Mouse (Mus musculus): Measurements from ENCODE around the gene Mcoln2.
A peak's percentile ranks its signal among the peaks of the same experiment; 100 is the strongest.

Mcoln2 gene

DNA sequence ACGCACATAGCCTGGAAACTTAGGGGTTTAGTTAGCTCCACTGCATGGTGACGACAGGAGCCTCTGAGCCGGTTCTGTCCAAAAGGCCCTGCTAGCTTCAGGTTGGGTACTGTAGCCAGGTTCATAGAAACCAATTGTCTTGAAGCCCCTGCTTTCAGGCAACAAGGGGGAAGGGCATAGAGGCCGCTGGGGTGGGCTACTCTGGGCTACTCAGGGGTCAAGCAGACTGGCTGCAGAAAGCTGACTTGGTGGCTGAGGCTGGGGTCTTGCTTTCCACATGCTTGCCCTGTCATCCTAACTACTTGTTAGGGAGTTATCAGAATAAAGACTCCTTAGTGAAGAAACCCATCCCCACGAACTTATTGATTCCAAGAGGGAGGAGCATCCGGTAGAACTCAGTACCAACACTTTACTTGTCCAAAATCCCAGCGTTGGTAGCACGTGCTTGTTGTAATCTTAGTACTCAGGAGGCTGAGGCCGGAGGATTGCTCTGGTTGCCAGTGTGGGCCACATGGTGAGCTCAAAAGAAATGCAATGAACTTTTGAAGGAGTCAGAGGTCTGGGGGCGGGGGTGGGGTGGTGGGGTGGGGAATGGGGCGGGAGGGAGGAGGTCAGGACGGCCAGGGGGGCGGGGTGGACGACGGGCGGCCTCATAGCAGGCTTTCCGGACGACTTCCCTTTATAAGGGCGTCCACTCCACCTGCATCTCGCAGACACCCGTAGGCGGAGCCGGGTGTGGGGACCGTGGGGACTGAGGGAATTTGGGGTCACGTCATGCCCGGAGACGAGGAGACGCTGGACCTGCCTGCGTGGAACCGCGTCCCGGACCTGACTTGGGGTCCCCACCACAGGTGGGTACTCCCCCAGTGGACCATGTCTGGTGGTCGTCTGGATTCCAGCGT, at the start of gene Mcoln2:
Gene Mcoln2, plus strand, starts transcription at position 678 of the 902 bp plus-strand sequence.
- DNase-seq (ENCODE audit: low spot score in 2 of 2): peak; percentile 17 to 18

DNA sequence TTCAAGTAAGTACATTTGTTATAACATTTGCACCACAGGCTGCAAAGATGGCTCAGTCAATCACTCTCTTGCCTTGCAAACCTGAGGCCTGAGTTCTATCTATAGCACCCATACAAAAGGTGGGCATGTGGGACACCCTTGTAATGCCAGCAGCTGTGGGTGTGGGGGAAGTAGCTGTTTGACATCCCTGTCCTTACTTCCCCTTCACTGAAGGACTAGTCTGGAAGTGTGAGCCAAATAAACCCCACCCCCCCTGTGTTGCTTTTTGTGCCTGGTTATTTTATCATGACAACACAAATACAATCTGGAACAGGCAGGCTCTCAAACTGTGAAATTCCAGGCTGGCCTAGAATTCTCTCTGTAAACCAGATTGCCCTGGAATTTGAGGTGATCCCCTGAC, 49.7 kb upstream of the Mcoln2 start:
- no peak for DNase-seq (ENCODE audit: low spot score in 2 of 2)

DNA sequence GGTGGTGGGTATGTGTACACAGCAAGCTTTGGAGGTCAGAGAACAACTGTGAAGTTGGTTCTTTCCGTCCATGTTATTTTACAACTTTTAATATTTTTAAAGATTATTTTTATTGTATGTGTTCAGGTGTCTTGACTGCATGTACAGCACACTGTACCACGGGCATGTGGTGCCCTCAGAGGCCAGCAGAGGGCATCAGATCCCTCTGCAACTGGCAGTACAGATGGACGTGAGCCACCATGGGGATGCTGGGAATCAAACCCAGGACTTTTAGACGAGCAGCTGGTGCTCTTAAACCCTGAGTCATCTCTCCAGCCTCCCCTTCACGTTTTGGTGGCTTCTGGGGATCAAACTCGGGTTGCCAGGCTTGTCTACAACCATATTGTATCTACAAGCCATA, 47.6 kb upstream of the Mcoln2 start:
- DNase-seq (ENCODE audit: low spot score in 2 of 2): no peak

DNA sequence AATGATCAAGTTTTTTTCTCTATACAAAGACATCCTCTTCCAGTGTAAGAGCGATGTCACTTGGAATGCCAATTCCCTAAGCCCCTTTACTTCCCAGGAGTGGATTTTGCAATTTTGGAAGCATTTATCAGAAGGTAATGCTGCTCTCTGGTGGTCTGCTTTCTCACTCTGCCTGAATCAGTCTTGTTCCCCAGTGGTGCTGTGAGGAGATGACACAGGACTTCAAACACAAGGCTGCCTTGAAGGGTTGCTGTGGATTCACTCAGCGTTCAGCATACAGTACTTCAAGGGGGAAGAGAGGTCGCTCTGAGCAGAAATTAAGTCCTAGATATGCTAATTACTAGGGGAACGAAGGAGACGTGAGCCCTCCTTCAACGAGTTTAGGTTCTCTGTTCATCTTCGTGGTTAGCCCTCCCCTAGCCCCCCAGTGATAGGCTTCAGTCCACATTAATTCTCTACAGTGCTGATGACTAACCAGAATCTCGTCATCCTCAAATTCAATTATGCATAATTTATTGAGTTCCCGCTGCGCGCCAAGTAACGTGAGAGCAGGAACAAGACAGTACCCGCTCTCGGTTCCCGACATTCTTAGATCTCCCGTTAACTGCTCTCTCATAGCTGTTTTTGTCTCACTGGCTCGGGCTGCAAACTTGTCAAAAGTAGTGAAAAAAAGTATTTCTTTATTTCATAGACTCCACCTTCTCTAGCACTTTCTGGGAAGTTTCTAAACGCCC, 42.4 kb upstream of the Mcoln2 start:
- DNase-seq (ENCODE audit: low spot score in 2 of 2): no peak

- no peak for DNase-seq (ENCODE audit: low spot score in 2 of 2)
These were observed 41.6 kb upstream of the Mcoln2 start, which contains the start of gene Wdr63 for GRCm38 (mm10) chr3:146107921-146108571. Gene Wdr63, minus strand, starts transcription at chr3:146108130.

- DNase-seq (ENCODE audit: low spot score in 2 of 2): no peak
These were observed 40.7 kb upstream of the Mcoln2 start for GRCm38 (mm10) chr3:146108945-146109344.

GRCm38 (mm10) chr3:146110358-146110757, 39.3 kb upstream of the Mcoln2 start:
- DNase-seq (ENCODE audit: low spot score in 2 of 2): no peak

- DNase-seq (ENCODE audit: low spot score in 2 of 2): no peak
These were observed 38.7 kb upstream of the Mcoln2 start for GRCm38 (mm10) chr3:146110916-146111315.

DNA sequence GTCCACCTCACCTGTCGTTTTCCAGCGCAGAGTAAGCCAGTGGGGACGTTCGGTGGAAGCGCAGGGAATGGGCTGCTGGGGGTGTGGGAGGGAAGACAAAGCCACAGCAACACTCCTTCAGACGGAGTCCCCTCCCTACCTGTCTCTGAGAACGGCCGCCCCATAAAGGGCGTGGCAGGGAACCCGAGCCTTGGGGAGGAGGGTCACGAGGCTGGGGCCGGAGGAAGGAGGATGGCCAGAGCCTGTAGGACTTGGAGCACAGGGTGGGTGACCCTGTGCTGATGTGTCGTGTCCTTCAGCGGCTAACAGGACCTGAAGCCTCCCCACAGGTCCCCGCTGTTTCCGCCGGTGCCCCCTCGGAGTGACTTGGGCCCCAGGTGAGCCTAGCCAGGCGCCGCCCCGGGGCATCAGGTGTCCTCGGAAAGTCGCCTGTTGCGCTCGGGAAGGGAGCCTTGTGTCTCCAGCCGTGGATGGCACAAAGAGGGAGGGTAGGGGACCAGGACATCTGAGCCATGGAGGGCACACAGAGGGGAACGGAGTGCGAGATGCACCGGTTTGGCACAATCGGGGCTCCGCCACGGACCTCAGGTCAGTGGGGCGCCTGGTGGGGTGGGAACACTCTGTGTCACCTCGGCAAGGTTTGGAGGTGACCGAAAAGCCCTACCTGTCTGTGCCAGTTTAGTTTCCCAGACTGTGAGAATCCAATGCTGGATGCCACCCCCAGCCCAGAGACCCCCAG, 32.2 kb upstream of the Mcoln2 start, which contains the start of gene Mcoln3:
Gene Mcoln3, plus strand, starts transcription at position 193 of the 739 bp plus-strand sequence.
- no peak for DNase-seq (ENCODE audit: low spot score in 2 of 2)

DNA sequence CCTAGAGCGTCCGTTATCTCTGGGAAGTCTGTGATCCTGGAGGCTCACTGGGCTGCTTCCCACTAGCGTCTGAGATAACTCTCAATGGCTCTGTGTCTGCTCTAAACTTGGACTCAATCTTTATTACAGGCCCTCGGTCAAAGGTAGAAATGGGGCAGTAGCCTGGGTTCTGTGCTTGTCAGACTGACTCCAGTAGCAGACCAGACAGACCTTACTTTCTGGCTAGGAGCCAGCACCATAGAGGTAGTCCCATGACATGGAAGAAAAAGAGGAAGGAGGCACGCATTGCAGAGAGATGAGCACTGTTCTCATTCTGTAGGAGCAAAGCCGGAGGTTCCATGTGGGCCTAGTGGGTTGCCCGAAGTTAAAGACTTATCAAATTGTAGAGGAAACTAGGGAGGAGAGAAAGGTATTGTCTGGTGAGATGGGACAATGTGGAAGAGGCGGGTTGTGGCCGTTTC, 31.6 kb upstream of the Mcoln2 start:
- no peak for DNase-seq (ENCODE audit: low spot score in 2 of 2)

DNA sequence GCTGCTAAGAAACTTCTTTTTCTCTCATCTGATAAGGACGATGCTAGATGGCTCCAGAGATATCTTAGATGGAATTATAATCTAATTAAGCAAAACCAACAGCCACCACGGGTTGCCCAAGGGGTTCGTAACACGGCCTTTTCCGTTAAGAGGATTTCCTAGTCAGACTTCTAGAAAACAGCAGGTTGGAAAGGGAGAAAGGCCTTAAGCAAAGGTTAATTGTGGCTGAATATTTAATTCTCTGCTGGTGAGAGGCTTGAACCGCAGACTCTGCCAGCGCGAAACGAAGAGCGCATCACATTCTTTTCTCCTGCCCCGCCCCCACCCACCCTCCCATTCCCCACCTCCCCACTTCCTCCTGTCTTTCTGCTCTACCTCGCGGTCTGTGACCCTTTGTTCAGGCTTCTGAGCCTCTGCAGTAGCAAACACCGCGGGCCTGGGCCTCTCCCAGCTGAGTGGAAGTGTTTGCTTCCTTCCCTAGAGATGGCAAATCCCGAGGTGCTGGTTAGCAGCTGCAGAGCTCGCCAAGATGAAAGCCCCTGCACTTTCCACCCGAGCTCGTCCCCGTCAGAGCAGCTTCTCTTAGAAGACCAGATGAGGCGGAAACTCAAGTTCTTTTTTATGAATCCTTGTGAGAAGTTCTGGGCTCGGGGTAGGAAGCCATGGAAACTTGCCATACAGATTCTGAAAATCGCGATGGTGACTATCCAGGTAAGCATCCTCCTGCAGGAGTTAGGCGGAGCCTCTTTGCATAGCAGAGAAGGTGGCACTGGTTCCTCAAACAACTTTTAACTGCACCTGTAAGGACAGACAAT, 28.1 kb upstream of the Mcoln2 start:
- DNase-seq (ENCODE audit: low spot score in 2 of 2): no peak

GRCm38 (mm10) chr3:146122125-146122420, 27.6 kb upstream of the Mcoln2 start:
- DNase-seq (ENCODE audit: low spot score in 2 of 2): no peak

- no peak for DNase-seq (ENCODE audit: low spot score in 2 of 2)
These were observed 26.7 kb upstream of the Mcoln2 start for GRCm38 (mm10) chr3:146122807-146123463.

GRCm38 (mm10) chr3:146123464-146123825, 26.2 kb upstream of the Mcoln2 start:
- DNase-seq (ENCODE audit: low spot score in 2 of 2): no peak

DNA sequence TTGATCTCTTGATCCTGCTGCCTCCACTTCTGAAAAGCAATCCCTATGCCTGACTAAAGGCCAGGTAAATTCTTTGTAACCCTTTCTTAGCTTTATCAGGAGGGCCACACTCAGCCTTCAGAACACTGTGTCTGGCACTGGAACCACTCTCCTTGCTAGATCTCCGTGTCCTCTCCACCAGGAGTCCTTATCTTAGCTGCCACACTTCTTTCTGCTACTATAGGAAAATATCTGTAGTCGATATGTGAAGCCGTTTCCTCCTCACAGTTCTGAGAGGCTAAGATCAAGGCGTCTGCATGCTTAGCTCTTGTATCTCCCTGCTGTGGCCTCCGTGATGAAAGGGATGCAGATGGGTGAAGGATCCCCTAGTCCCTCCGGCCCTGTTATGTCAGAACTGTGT, 22.4 kb upstream of the Mcoln2 start:
- no peak for DNase-seq (ENCODE audit: low spot score in 2 of 2)

- no peak for DNase-seq (ENCODE audit: low spot score in 2 of 2)
These were observed 14.8 kb upstream of the Mcoln2 start for GRCm38 (mm10) chr3:146134834-146135233.

DNA sequence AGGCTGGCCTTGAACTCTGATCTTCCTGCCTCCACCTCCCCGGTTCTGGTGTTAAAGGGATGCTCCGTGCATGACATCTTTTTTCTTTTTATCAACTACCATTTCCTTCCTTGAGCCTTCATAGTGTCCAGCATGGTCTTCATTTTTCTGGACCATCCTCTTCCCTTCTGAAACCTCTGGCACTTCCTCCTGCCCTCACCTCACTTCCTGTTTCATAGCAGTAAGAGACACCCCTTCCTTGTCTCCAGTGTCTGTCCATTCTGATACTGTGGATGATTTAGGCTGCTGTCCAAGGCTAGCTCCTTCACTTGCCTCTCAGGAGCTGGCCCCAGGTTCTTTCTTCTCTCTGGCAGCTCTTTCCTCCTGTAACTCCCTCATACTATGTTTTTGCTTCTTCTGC, 14.2 kb upstream of the Mcoln2 start:
- no peak for DNase-seq (ENCODE audit: low spot score in 2 of 2)

DNA sequence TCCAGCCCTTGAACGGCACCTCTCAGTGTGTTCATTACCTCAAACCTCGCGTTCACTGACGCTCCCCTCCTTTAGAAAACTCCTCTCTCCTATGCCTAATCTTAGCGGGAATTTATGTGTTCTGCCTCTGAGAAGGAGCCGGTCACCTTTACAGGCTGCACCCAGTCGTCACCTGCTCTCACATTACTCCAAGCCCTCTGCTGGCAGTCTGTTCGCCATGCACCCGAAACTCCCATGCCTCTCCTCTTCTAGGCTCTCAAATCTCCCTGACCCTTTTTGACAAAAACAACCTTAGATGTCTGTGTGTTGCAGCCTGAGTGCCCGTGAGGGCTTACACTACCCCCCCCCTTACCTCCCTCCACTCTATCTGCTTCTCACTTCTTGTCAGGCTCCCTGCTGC, 13.2 kb upstream of the Mcoln2 start:
- DNase-seq (ENCODE audit: low spot score in 2 of 2): no peak

GRCm38 (mm10) chr3:146140276-146140675, 9.4 kb upstream of the Mcoln2 start:
- DNase-seq (ENCODE audit: low spot score in 2 of 2): no peak

GRCm38 (mm10) chr3:146142523-146142922, 7.1 kb upstream of the Mcoln2 start:
- no peak for DNase-seq (ENCODE audit: low spot score in 2 of 2)

Data from spleen, postnatal 14 days (tissue).